12 mouse cellular contexts compared by ENCODE assay signal in the genomic region with DNA sequence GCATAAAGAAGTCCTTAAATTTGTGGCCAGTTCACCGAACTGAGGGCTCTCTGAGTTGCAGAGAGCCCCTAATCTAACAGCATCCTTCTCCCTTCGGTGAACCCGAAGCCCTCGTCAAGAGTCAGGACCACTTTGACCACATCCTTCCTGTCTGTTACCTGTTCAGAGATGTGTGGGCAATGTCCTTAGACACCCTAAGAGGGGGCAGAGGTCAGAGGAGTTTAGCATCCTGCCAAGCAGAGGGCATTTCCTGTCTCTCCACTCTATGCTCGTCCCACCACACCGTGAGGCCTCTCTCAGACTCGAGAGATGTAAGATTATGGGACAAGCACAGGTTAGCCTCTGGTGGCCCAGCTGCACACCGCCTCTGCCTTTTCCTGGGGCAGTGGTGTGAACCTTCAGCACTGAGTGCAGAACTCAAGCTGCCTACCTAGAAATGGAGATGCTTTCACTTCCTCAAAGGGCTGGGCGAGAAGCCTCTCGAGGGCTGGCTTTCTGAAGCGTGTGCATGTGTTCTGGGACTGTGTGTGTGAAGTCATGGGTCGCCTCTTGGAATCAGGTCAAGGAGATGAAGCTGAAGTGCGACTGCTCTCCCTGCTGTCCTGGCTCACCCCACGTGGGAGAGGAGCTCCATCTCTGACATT.
DNase-seq lines count a peak whose midpoint lies in the region; ATAC-seq and TF ChIP-seq lines count a peak whose summit lies in the region.
"Had no signal": no experiment of that assay in that cellular context is flagged by ENCODE, and none has a peak within 500 bp of the region (broad histone marks: within the 10 kb centered on the region; RNA-seq: fewer than 3 reads in every experiment).

No protein-coding gene starts in this region.

- peaks cover 10% of the 10 kb centered on the region; the same call in 1 of the 2 replicates for H3K4me1 ChIP-seq in spleen, adult 2 months (ENCODE audit: control insufficient read depth, insufficient read depth, insufficient read length)
- H3K4me1 ChIP-seq in intestine, embryonic 16.5 days (ENCODE audit: control insufficient read depth, insufficient read depth, low read length): no peaks in the 10 kb centered on the region
- no peaks in the 10 kb centered on the region for H3K4me1 ChIP-seq in stomach, postnatal 0 days (replicated peaks; ENCODE audit: control insufficient read depth, insufficient read depth)

- H3K4me3 ChIP-seq in spleen, adult 2 months (ENCODE audit: extremely low read depth, insufficient read depth, insufficient read length): no peak overlapping the region
- no peak overlapping the region for H3K4me3 ChIP-seq in intestine, embryonic 16.5 days (ENCODE audit: low read length)
- H3K4me3 ChIP-seq in stomach, postnatal 0 days (ENCODE audit: low read depth, low read length): no peak overlapping the region
- H3K4me3 ChIP-seq: myocyte had no signal

- WGBS in spleen, adult 2 months: 9% methylated on average over 14 of the region's 14 CpGs
- 78% methylated on average over 14 of the region's 14 CpGs for WGBS in intestine, embryonic 16.5 days
- WGBS in stomach, postnatal 0 days: 75% methylated on average over 14 of the region's 14 CpGs

- TF ChIP-seq EP300 in stomach, postnatal 0 days (optimal IDR thresholded peaks at IDR 0.05): no peak

- no peak overlapping the region for H3K9ac ChIP-seq in intestine, embryonic 16.5 days (ENCODE audit: low read depth, low read length)
- no peak overlapping the region for H3K9ac ChIP-seq in stomach, postnatal 0 days (ENCODE audit: low read length)

- no peak for TF ChIP-seq POLR2A in spleen, adult 2 months (IDR thresholded peaks at IDR 0.05; ENCODE audit: low read depth, low read length)

- H3K9me3 ChIP-seq in intestine, embryonic 16.5 days (ENCODE audit: control insufficient read depth, low read length): no peaks in the 10 kb centered on the region
- no peaks in the 10 kb centered on the region for H3K9me3 ChIP-seq in stomach, postnatal 0 days (ENCODE audit: control insufficient read depth, low read length)
- H3K9me3 ChIP-seq: G1E had no signal

- H3K4me2 ChIP-seq in intestine, embryonic 16.5 days (ENCODE audit: low read depth, low read length): no peak overlapping the region
- no peak overlapping the region for H3K4me2 ChIP-seq in stomach, postnatal 0 days (replicated peaks; ENCODE audit: low read depth)

- no peak for TF ChIP-seq CTCF in spleen, adult 2 months (IDR thresholded peaks at IDR 0.05; ENCODE audit: extremely low read depth, insufficient read depth, insufficient read length, insufficient replicate concordance)
- no peak for TF ChIP-seq CTCF in stomach, postnatal 0 days (IDR thresholded peaks at IDR 0.05; ENCODE audit: low read depth)

- H3K27me3 ChIP-seq in spleen, adult 2 months (ENCODE audit: control insufficient read depth, insufficient read depth, low read length): no peaks in the 10 kb centered on the region
- H3K27me3 ChIP-seq in intestine, embryonic 16.5 days (replicated peaks; ENCODE audit: control insufficient read depth, insufficient read depth, low read length): no peaks in the 10 kb centered on the region
- no peaks in the 10 kb centered on the region for H3K27me3 ChIP-seq in stomach, postnatal 0 days (ENCODE audit: control insufficient read depth, insufficient read depth, low read length)

- peak; percentile 49 for ATAC-seq in CD4-positive, CD25-positive, alpha-beta regulatory T cell, adult 4 months
- ATAC-seq in intestine, embryonic 16.5 days: no peak
- no peak for ATAC-seq in stomach, postnatal 0 days (ENCODE audit: low FRiP score, low TSS enrichment)
- ATAC-seq: hindbrain, embryonic 16.5 days had no signal

- H3K36me3 ChIP-seq in spleen, adult 2 months (ENCODE audit: control insufficient read depth, insufficient read depth, low read length): no peaks in the 10 kb centered on the region
- no peaks in the 10 kb centered on the region for H3K36me3 ChIP-seq in intestine, embryonic 16.5 days (ENCODE audit: control insufficient read depth, insufficient read depth, low read length)
- H3K36me3 ChIP-seq in stomach, postnatal 0 days (ENCODE audit: control insufficient read depth, insufficient read depth, low read length): no peaks in the 10 kb centered on the region
- H3K36me3 ChIP-seq: G1E had no signal

- DNase-seq in B cell, adult 2 months: peak; percentile 77
- DNase-seq in induced T-regulatory cell, adult 2 months (ENCODE audit: low read depth): peak; percentile 46
- DNase-seq in spleen, adult 2 months (ENCODE audit: low read depth in 1 of 2, low spot score in 2 of 2): peak; percentile 55 to 61
- DNase-seq in kidney, adult 9 months: no peak
- DNase-seq in stomach, postnatal 0 days (ENCODE audit: low spot score): no peak
- DNase-seq in right cerebral cortex, postnatal 10 days (ENCODE audit: low spot score in 2 of 2): no peak
- DNase-seq: heart, adult 11 months had no signal

- peak overlapping the region; percentile 10; the same call in 1 of the 2 replicates for H3K27ac ChIP-seq in spleen, adult 2 months (ENCODE audit: insufficient read depth, low read length)
- H3K27ac ChIP-seq in intestine, embryonic 16.5 days (ENCODE audit: low read length): no peak overlapping the region
- H3K27ac ChIP-seq in stomach, postnatal 0 days (replicated peaks): no peak overlapping the region

Comparison
In these comparisons a context has a peak if more than half of its experiments do, and no peak if none do; other contexts are left out.
1. DNase-seq: peak in B cell, adult 2 months (2 of 2), induced T-regulatory cell, adult 2 months (single experiment) and spleen, adult 2 months (2 of 2); none in kidney, adult 9 months (single experiment), stomach, postnatal 0 days (single experiment) and right cerebral cortex, postnatal 10 days (0 of 2).